ENCODE assay signal across 8 mouse cellular contexts in the genomic region with DNA sequence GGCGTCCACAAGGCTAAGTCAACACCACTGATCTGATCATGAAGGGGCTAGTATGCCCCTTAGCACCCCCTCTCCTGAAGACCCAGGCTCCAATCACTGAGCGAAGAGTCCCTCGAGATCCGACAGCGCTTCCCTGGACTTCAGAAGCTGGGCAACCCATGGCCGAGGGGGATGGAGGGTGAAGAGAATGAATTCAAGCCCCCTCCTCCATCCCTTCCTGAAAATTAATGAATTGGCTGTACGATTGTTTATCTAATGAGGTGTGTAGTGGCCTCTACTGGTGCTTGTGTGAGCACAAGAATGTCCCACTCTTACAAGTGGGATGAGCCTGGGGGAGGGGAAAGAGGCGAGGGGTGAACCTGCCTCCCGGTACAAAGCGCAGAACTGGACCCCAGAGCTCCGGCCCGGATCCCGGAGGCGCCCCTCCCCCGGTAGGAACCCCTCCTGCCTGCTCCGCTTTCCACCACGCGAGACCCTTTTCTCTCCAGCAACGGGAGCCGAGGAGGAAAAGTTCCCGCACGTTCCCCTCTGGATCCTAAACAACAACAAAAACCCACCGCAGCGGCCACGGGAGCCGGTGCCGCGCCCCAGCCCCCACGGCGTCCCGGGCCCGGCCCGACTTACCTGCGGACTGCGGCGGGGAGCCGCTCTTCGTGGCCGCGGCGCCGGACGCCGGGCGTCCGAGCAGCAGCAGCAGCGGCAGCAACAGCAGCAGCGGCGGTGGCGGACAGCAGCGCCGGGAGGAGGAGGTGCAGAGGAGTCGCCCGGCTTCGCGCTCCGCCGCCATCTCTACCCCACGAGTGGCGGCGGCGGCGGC. TPM values are rescaled to one million over a fixed set of nuclear protein-coding genes. Genes with fewer than 3 reads are reported as not detected.
A peak's percentile ranks its signal among the peaks of the same experiment; 100 is the strongest.
DNase-seq lines count a peak whose midpoint lies in the region; ATAC-seq and TF ChIP-seq lines count a peak whose summit lies in the region.

No protein-coding gene starts in this region.

- H3K9me3 ChIP-seq in heart, embryonic 14.5 days (ENCODE audit: control insufficient read depth, low read length) = 0 out of 2 replicates have a peak, but pooled peaks cover 2% of the 10 kb centered on the region
- peaks cover 2% of the 10 kb centered on the region; the same call in 1 of the 2 replicates for H3K9me3 ChIP-seq in liver, postnatal 0 days (ENCODE audit: low read length)

- peak overlapping the region; percentile 87 for H3K4me2 ChIP-seq in heart, embryonic 14.5 days (ENCODE audit: low read length)
- H3K4me2 ChIP-seq in liver, postnatal 0 days (ENCODE audit: low read depth, low read length) = peak overlapping the region; percentile 85

- H3K36me3 ChIP-seq in heart, embryonic 14.5 days (ENCODE audit: control insufficient read depth, insufficient read depth, low read length) = no peaks in the 10 kb centered on the region
- no peaks in the 10 kb centered on the region for H3K36me3 ChIP-seq in liver, postnatal 0 days (replicated peaks; ENCODE audit: insufficient read depth, low read length)

- TF ChIP-seq CTCF in embryonic fibroblast, embryonic 13.5 days (IDR thresholded peaks at IDR 0.05; ENCODE audit: borderline replicate concordance, insufficient read depth, low read length) = no peak
- TF ChIP-seq CTCF in layer of hippocampus, adult 2 months (conservative IDR thresholded peaks at IDR 0.05) = peak; percentile 66
- peak; percentile 31 for TF ChIP-seq CTCF in liver, postnatal 0 days (IDR thresholded peaks at IDR 0.05; ENCODE audit: low read depth)

- WGBS in heart, embryonic 14.5 days = under 1% methylated on average over 57 of the region's 63 CpGs
- WGBS in liver, postnatal 0 days (ENCODE audit: insufficient replicate concordance) = 1% methylated on average over 38 of the region's 63 CpGs

- no peak for TF ChIP-seq POLR2A in embryonic fibroblast, embryonic 13.5 days (IDR thresholded peaks at IDR 0.05; ENCODE audit: low read depth, low read length)

- peak overlapping the region; percentile 98 for H3K9ac ChIP-seq in heart, embryonic 14.5 days (ENCODE audit: low read length)
- peak overlapping the region; percentile 79 for H3K9ac ChIP-seq in liver, postnatal 0 days (replicated peaks)

- H3K27ac ChIP-seq in embryonic fibroblast, embryonic 13.5 days (ENCODE audit: insufficient read depth, low read length) = peak overlapping the region; percentile 55
- peak overlapping the region; percentile 100 for H3K27ac ChIP-seq in heart, embryonic 14.5 days (replicated peaks in 1 of 2; ENCODE audit: control insufficient read depth in 1 of 2, insufficient read depth in 1 of 2, low read depth in 2 of 2, low read length in 2 of 2)
- H3K27ac ChIP-seq in layer of hippocampus, adult 2 months = peak overlapping the region; percentile 98
- peak overlapping the region; percentile 93 for H3K27ac ChIP-seq in liver, postnatal 0 days (ENCODE audit: low read depth)

- no peak for TF ChIP-seq EP300 in liver, postnatal 0 days (IDR thresholded peaks at IDR 0.05; ENCODE audit: low read depth)

- ATAC-seq in heart, embryonic 14.5 days (ENCODE audit: insufficient number of reproducible peaks, insufficient read depth, low FRiP score, low read depth) = peak; percentile 33; the same call in 1 of the 2 replicates
- no peak for ATAC-seq in liver, postnatal 0 days

- H3K27me3 ChIP-seq in heart, embryonic 14.5 days (ENCODE audit: control insufficient read depth, insufficient read depth, low read length) = no peaks in the 10 kb centered on the region
- peaks cover 24% of the 10 kb centered on the region for H3K27me3 ChIP-seq in liver, postnatal 0 days (ENCODE audit: insufficient read depth, low read length)

- peaks cover 7% of the 10 kb centered on the region for H3K4me1 ChIP-seq in embryonic fibroblast, embryonic 13.5 days (ENCODE audit: control insufficient read depth, insufficient read depth, low read length)
- peaks cover 2 to 21% of the 10 kb centered on the region in 2 experiments; a peak in 3 of 4 replicates for H3K4me1 ChIP-seq in heart, embryonic 14.5 days (ENCODE audit: control insufficient read depth in 2 of 2, insufficient read depth in 2 of 2, low read length in 2 of 2)
- 0 out of 2 replicates have a peak, but pooled peaks cover 2% of the 10 kb centered on the region for H3K4me1 ChIP-seq in liver, postnatal 0 days (ENCODE audit: insufficient read depth)

- peak overlapping the region; percentile 88 for H3K4me3 ChIP-seq in embryonic fibroblast, embryonic 13.5 days (ENCODE audit: insufficient read depth, low read length)
- peak overlapping the region; percentile 94 to 98 for H3K4me3 ChIP-seq in heart, embryonic 14.5 days (ENCODE audit: control insufficient read depth in 1 of 2, insufficient read depth in 1 of 2, low read depth in 1 of 2, low read length in 2 of 2)
- H3K4me3 ChIP-seq in layer of hippocampus, adult 2 months = peak overlapping the region; percentile 93
- H3K4me3 ChIP-seq in liver, postnatal 0 days (ENCODE audit: low read depth, low read length) = peak overlapping the region; percentile 71

- peak; percentile 4 for DNase-seq in CD4-positive helper T cell, adult 2 months (ENCODE audit: low read depth, low spot score)
- DNase-seq in adrenal gland, postnatal 36 days = peak; percentile 47 to 66
- DNase-seq in layer of hippocampus, adult 2 months (ENCODE audit: low spot score in 2 of 2) = peak; percentile 16 to 49
- DNase-seq in liver, postnatal 0 days = peak; percentile 26
- peak; percentile 46 for DNase-seq in ovary, postnatal 10 days (ENCODE audit: low spot score)
- peak; percentile 33 to 63 for DNase-seq in urinary bladder, postnatal 4 days (ENCODE audit: low spot score in 2 of 2)

RNA-seq across cellular contexts. Expression of a gene that starts 0.7 kb away (rescaled TPM):
- 10 to 100 TPM; 56.1 to 79.1 TPM for total RNA-seq in adrenal gland, postnatal 36 days (2021)
- 64.5 and 102 TPM in 2 replicates for polyA plus RNA-seq in embryonic fibroblast, embryonic 13.5 days (2011; ENCODE audit: insufficient read length, low read depth, missing spikeins)
- 33.9 and 35.1 TPM in 2 replicates for polyA plus RNA-seq in heart, embryonic 14.5 days (2014; fragmentation: Nextera tagmentation; extraction: Ambion mirVana)
- 10 to 100 TPM; 78.8 to 81.5 TPM for total RNA-seq in layer of hippocampus, adult 2 months (2021)
- 1.2 and 1.5 TPM in 2 replicates for polyA plus RNA-seq in liver, postnatal 0 days (2015; fragmentation: Nextera tagmentation; extraction: Ambion mirVana)

Comparison
In these comparisons a context has a peak if more than half of its experiments do, and no peak if none do; other contexts are left out.
1. DNase-seq: peak in every context shown above with its lines; median percentile 56 in adrenal gland, postnatal 36 days; 48 in urinary bladder, postnatal 4 days; 46 in ovary, postnatal 10 days; 32 in layer of hippocampus, adult 2 months; 26 in liver, postnatal 0 days; 4 in CD4-positive helper T cell, adult 2 months.
2. RNA of a gene that starts 0.7 kb away (polyA plus RNA-seq): 64.5 to 102 TPM in embryonic fibroblast, embryonic 13.5 days and 33.9 to 35.1 TPM in heart, embryonic 14.5 days; 1.2 to 1.5 TPM in liver, postnatal 0 days; every median in the first group is over 10 times any median in the second.
3. Peak in every context shown above with its lines, with median percentiles within 50 percentile points of each other: H3K27ac ChIP-seq and H3K4me3 ChIP-seq.